Mouse (Mus musculus): ENCODE data around the gene Ero1l.

Gene Ero1l

GRCm38 (mm10) chr14:45305852-45306251 is 12.7 kb downstream of the Ero1l start:
- no peak for DNase-seq (ENCODE audit: low spot score)

GRCm38 (mm10) chr14:45304389-45304788 is 14.2 kb downstream of the Ero1l start:
- DNase-seq (ENCODE audit: low spot score): no peak

- DNase-seq (ENCODE audit: low spot score): peak; percentile 20
Measured at GRCm38 (mm10) chr14:45303939-45304338, 14.6 kb downstream of the Ero1l start.

- DNase-seq (ENCODE audit: low spot score): peak; percentile 15
Measured at GRCm38 (mm10) chr14:45291608-45292007, 27.0 kb downstream of the Ero1l start.

- no peak for DNase-seq (ENCODE audit: low spot score)
Measured at GRCm38 (mm10) chr14:45282066-45282465, 36.5 kb downstream of the Ero1l start.

GRCm38 (mm10) chr14:45275816-45276215 is 42.8 kb downstream of the Ero1l start:
- DNase-seq (ENCODE audit: low spot score): no peak

- no peak for DNase-seq (ENCODE audit: low spot score)
Measured at GRCm38 (mm10) chr14:45263831-45264592, 54.6 kb downstream of the Ero1l start.

GRCm38 (mm10) chr14:45251548-45252076 is 67.0 kb downstream of the Ero1l start:
- DNase-seq (ENCODE audit: low spot score): no peak

- DNase-seq (ENCODE audit: low spot score): no peak
Measured at GRCm38 (mm10) chr14:45241613-45242012, 77.0 kb downstream of the Ero1l start.

GRCm38 (mm10) chr14:45239042-45239441 is 79.5 kb downstream of the Ero1l start:
- DNase-seq (ENCODE audit: low spot score): no peak

Measured in MN1 (cell line).